Mouse (Mus musculus) midbrain, embryonic 12.5 days (tissue): ENCODE results near the gene Gon4l. TPM values are rescaled to one million over a fixed set of nuclear protein-coding genes. Genes with fewer than 3 reads are reported as not detected.
A peak's percentile ranks its signal among the peaks of the same experiment; 100 is the strongest.
"Not testable (repeated sequence)": the region's sequence is repeated elsewhere in the genome, so short reads cannot be mapped to it uniquely, and the experiment has no call there.

Experiments
- ATAC-seq: fragments of 200-750 bp; cut with Nextera tagmentation; 2 replicates; pipeline ENCODE4 v1.8.0; 2017; ENCODE audit warnings: low read depth, moderate TSS enrichment, moderate library complexity; ENCODE audit not compliant: low FRiP score
- H3K27ac ChIP-seq: fragments of 300-500 bp; sonication (generic); replicated peaks from 2 replicates; pipeline ENCODE4 v1.5.1; 2016; ENCODE audit warnings: mild to moderate bottlenecking
- H3K27me3 ChIP-seq: fragments of 300-500 bp; sonication (generic); 2 replicates; pipeline ENCODE4 v1.6.1; 2016; ENCODE audit warnings: mild to moderate bottlenecking
- H3K36me3 ChIP-seq: fragments of 300-500 bp; sonication (generic); 2 replicates; pipeline ENCODE4 v1.6.1; 2016
- H3K4me1 ChIP-seq: fragments of 300-500 bp; sonication (generic); 2 replicates; pipeline ENCODE4 v1.6.1; 2016
- H3K4me2 ChIP-seq: fragments of 300-500 bp; sonication (generic); replicated peaks from 2 replicates; pipeline ENCODE4 v1.6.1; 2016; ENCODE audit warnings: mild to moderate bottlenecking, moderate library complexity
- H3K4me3 ChIP-seq: fragments of 300-500 bp; sonication (generic); 2 replicates; pipeline ENCODE4 v1.5.1; 2016; ENCODE audit warnings: mild to moderate bottlenecking
- H3K9ac ChIP-seq: fragments of 300-500 bp; sonication (generic); replicated peaks from 2 replicates; pipeline ENCODE4 v1.6.1; 2016; ENCODE audit warnings: mild to moderate bottlenecking, moderate library complexity
- H3K9me3 ChIP-seq: fragments of 300-500 bp; sonication (generic); 2 replicates; pipeline ENCODE4 v1.6.1; 2016; ENCODE audit warnings: mild to moderate bottlenecking
- WGBS: fragments of 180-500 bp; shearing (Covaris S2); methylation state at CpG from one replicate; pipeline ENCODE4 v1.1.7; 2016; 5-methylcytosine and 5-hydroxymethylcytosine counted together
- polyA plus RNA-seq: library from polyadenylated mRNA; unstranded; fragments of >200 nt; fragmentation: Nextera tagmentation; extraction: Ambion mirVana; gene quantifications from 2 replicates; pipeline ENCODE4 v1.2.1, GENCODE M21; 2016

Gene Gon4l
- polyA plus RNA-seq, 1 experiment from 2014 or later = 18.9 TPM

DNA sequence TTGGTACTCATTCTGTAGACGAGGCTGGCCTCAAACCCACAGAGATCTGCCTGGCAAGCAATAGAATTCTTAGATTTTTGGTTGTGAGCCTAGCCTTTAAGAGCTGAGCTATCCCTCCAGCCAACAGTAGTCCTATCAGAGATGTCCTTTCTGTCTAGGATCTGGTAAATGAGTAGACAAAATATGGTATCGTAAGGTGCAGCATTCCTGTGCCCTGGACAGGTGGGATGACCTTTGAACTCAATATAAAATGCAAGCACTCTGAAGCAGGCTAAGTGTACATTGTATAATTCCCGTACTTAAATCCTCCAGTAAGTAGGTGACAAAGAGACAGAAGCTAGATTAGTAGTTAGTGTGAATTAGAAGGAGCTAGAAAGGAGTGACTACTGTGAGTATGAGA lies 27.1 kb downstream of the Gon4l start:
- no peak for ATAC-seq
- WGBS = 93% methylated on average over 3 of the region's 3 CpGs
- peaks cover 87% of the 10 kb centered on the region for H3K36me3 ChIP-seq
- H3K9me3 ChIP-seq = no peaks in the 10 kb centered on the region
- no peak overlapping the region for H3K9ac ChIP-seq
- H3K27ac ChIP-seq = no peak overlapping the region
- no peak overlapping the region for H3K4me2 ChIP-seq
- no peaks in the 10 kb centered on the region for H3K4me1 ChIP-seq
- no peaks in the 10 kb centered on the region for H3K27me3 ChIP-seq
- no peak overlapping the region for H3K4me3 ChIP-seq

DNA sequence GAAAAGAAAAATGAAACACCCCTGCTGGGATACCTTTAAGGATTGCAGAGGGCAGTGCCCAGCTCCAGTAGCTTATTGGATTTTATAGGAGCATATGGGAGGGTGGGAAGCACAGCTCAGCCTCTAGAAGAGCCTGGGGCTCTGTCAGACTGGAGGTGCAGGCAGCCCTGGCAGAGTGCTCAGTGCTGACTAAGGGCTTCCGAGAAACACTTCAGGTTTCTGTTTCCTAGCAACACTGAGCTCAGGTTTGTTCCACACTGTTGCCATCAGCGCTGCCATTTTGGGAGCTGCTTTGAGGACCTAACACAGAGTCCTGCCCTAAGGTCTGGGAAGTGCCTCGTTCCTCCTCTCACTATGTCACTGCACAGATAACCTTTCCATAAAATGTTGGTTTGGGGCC lies 31.7 kb downstream of the Gon4l start:
- not testable (repeated sequence) for H3K27ac ChIP-seq, H3K4me3 ChIP-seq, H3K27me3 ChIP-seq, H3K4me1 ChIP-seq, H3K9ac ChIP-seq, ATAC-seq, H3K9me3 ChIP-seq, H3K4me2 ChIP-seq
- WGBS = no CpG with 5 or more reads among the region's 3 CpGs
- H3K36me3 ChIP-seq = peaks cover 44% of the 10 kb centered on the region

DNA sequence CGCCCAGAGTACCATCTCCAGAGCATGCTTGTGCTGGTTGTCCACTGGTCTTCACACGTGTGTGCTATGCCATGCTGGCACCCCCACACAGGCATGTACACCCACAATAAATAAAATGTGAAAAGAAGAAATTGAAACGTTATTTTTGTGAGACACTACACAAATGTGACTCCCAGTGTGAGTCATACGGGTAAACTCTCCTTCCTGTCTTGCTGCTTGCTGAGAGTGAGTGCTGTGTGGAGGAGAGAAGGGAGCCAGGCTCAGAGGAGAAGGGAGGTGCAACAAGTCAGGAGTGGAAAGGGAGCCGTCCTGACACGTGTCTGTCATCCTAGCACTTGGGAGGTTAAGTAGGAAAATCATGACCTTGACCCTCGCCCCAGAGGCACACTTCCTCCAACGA lies 32.1 kb downstream of the Gon4l start:
- peaks cover 39% of the 10 kb centered on the region for H3K36me3 ChIP-seq
- WGBS = no CpG with 5 or more reads among the region's 8 CpGs
- H3K27me3 ChIP-seq, H3K4me1 ChIP-seq, H3K4me3 ChIP-seq, H3K9me3 ChIP-seq, H3K4me2 ChIP-seq, H3K27ac ChIP-seq, ATAC-seq, H3K9ac ChIP-seq: not testable (repeated sequence)

DNA sequence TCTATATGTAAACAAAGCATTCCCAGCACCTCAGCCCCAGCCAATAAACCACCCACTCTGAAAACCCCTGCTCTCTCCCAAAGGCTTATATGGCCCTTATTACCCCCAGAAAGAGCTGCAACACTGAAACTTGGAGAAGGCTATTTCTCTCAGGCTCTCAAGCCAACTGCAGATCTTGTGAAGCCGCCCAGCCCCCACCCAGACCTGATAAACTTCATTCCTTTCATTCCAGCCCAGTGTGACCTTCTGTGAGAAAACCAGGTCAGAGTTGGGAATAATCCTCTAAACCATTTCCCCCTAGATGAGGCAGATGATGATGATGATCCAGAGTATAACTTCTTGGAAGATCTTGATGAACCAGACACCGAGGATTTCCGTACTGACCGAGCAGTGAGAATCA lies 33.4 kb downstream of the Gon4l start:
- H3K4me3 ChIP-seq, H3K27me3 ChIP-seq, H3K9me3 ChIP-seq, H3K27ac ChIP-seq, ATAC-seq, H3K4me2 ChIP-seq, H3K9ac ChIP-seq, H3K4me1 ChIP-seq: not testable (repeated sequence)
- 100% methylated on average over 1 of the region's 4 CpGs for WGBS
- H3K36me3 ChIP-seq = peaks cover 28% of the 10 kb centered on the region

DNA sequence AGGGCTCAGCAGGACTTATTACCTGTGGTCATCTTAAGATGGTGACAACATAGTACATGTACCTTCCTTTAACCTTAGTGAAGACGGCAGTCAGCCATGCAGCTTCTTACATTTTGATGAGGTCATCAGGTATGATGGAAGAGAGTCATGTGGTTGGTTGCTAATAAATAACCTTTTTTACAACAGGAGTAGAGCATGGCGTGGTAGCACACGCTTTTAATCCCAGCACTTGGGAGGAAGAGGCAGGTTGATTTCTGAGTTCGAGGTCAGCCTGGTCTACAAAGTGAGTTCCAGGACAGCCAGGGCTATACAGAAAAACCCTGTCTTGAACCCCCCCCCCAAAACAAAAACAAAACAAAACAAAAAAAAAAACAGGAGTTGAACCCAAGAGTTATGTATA lies 47.5 kb downstream of the Gon4l start:
- ATAC-seq, H3K9ac ChIP-seq, H3K4me1 ChIP-seq, H3K4me2 ChIP-seq, H3K9me3 ChIP-seq, H3K27me3 ChIP-seq, H3K4me3 ChIP-seq, H3K27ac ChIP-seq: not testable (repeated sequence)
- peaks cover 10% of the 10 kb centered on the region; the same call in 1 of the 2 replicates for H3K36me3 ChIP-seq
- over 99% methylated on average over 4 of the region's 4 CpGs for WGBS

DNA sequence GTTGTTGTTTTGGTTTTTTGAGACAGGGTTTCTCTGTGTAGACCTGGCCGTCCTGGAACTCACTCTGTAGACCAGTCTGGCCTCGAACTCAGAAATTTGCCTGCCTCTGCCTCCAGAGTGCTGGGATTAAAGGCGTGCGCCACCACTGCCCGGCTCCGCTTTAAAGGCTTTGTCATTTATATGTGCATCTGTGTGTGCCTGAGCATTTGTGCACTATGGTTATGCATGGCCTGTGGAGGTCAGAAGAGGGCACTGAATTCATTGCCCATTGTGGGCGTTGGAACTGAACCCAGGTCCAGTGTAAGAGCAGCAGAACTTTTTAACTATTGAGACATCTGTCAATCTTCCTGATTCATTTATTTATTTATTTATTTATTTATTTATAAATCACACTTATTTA lies 58.0 kb downstream of the Gon4l start:
- H3K36me3 ChIP-seq = peaks cover 28% of the 10 kb centered on the region
- not testable (repeated sequence) for H3K4me3 ChIP-seq, H3K27me3 ChIP-seq, ATAC-seq, H3K9me3 ChIP-seq, H3K9ac ChIP-seq, H3K27ac ChIP-seq, H3K4me2 ChIP-seq, H3K4me1 ChIP-seq
- 95% methylated on average over 7 of the region's 7 CpGs for WGBS

DNA sequence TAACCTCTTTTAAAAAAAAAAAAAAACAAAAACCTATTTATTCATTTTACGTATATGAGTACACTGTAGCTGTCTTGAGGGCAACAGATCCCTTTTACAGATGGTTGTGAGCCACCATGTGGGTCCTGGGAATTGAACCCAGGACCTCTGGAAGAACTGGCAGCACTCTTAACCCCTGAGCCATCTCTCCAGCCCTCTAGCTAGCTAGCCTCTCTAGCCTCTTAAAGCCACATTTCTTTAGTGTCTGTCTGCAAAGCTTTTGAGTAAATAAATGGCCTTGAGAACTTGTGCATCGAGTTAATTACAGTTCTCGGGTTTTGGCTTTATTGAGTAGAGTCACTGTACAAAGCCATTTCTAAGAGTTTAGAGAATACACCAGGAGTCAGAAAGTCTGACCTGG lies 69.8 kb downstream of the Gon4l start:
- Histone ChIP-seq H3K4me2 (no peak overlapping the region), H3K9ac (no peak overlapping the region), H3K9me3 (no peaks in the 10 kb centered on the region), H3K36me3 (peaks cover 95% of the 10 kb centered on the region), H3K27ac (no peak overlapping the region), H3K4me3 (no peak overlapping the region), H3K27me3 (no peaks in the 10 kb centered on the region), H3K4me1 (no peaks in the 10 kb centered on the region)
- no peak for ATAC-seq
- WGBS = 83% methylated on average over 3 of the region's 3 CpGs

DNA sequence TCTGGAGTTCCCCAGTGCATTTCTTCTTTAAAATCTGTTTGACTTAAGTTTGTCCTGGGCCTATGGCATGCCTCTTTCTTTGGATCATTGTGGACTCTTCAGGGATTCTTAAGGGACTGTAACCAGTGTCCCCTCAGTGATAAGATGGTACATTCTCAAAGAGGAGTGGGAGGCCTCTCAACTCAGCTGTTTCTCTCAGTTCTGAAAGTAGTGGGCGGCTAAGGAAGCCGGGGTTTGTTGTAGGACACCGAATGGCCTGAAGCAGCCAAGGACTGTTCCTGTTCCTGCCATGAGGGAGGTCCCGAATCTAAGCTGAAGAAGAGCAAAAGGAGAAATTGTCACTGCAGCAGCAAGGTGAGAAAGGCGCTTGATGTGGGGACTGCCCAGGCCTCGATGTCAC lies 70.2 kb downstream of the Gon4l start:
- Histone ChIP-seq H3K27ac (no peak overlapping the region), H3K4me2 (no peak overlapping the region), H3K4me1 (no peaks in the 10 kb centered on the region), H3K9ac (no peak overlapping the region), H3K9me3 (no peaks in the 10 kb centered on the region), H3K27me3 (no peaks in the 10 kb centered on the region), H3K36me3 (peaks cover 97% of the 10 kb centered on the region), H3K4me3 (no peak overlapping the region)
- no peak for ATAC-seq
- 93% methylated on average over 6 of the region's 6 CpGs for WGBS

DNA sequence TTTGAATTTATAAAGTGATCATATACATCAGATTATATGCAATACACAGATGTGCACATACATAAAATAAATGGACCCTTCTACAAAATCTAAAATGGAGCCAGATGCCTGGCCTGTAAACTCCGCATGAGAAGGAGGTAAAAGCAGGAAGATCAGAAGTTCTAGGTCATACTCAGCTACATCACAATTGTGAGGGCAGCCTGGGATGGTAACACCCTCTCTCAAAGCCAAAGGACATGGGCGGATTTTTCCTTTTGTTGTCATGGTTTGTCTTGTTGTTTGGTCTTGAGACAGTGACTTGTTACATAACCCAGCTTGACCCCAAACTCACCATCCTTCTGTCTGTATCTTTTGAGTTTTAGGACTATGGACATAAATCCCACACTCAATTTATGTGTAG lies 70.7 kb downstream of the Gon4l start:
- 95% methylated on average over 2 of the region's 2 CpGs for WGBS
- H3K27me3 ChIP-seq = no peaks in the 10 kb centered on the region
- no peak overlapping the region for H3K4me2 ChIP-seq
- no peak overlapping the region for H3K9ac ChIP-seq
- H3K36me3 ChIP-seq = peaks cover 97% of the 10 kb centered on the region
- H3K27ac ChIP-seq = no peak overlapping the region
- H3K4me3 ChIP-seq = no peak overlapping the region
- ATAC-seq = no peak
- H3K9me3 ChIP-seq = no peaks in the 10 kb centered on the region
- no peaks in the 10 kb centered on the region for H3K4me1 ChIP-seq

DNA sequence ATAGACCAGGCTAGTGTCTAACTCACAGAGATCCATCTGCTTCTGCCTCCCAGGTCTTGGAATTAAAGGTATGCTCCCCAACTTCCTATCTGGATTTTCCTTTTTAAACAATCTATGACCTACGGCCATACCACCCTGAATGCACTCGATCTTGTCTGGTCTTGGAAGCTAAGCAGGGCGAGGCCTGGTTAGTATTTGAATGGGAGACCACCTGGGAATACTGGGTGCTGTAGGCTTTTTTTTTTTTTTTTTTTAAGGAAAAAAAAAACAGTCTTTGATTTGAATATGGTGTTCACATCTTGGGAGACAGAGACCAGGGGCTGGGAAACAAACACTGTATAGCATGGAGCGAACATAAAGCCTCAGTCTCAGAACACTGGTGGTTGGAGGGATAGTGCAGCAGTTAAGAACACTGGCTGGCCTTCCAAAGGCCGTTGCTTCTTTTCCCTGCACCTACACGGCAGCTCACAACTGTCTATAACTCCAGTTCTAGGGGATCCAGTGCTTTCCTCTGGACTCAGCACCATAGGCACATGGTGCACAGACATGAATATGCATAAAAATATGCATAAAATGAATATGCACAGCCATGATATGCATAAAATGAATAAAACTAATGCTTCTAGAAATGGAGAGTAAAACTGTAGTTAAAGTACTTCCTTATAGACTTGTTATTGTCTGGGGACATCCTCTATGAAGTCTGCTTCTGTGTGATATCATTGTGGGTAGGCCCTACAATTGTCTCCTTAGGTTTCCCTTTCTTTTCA lies 71.5 kb downstream of the Gon4l start:
- ATAC-seq = no peak
- peaks cover 99% of the 10 kb centered on the region for H3K36me3 ChIP-seq
- H3K27me3 ChIP-seq = no peaks in the 10 kb centered on the region

DNA sequence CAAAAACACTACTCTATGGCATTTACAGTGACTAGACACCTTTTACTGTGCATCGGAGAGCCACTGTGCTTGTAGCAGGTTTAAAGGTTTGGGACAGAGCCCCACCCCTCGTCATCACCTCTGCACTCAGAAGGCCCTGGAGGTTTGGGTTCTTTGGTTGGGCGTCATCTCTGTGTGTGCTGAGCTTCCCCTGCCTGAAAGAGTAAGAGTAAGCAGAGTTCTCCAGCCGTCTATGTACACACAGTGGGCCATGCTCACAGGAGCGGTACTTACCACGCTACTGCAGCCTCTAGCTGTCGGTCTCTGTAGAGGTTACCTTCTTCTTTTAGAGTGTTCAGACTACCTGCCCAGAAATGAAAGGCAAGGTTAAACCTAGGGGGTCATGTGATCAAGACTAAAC lies 77.6 kb downstream of the Gon4l start:
- ATAC-seq = no peak
- 89% methylated on average over 7 of the region's 7 CpGs for WGBS
- peaks cover 44% of the 10 kb centered on the region for H3K36me3 ChIP-seq

More for the DNA sequence above, 71.5 kb downstream of the Gon4l start:
- Histone ChIP-seq H3K9me3 (no peaks in the 10 kb centered on the region), H3K4me2 (no peak overlapping the region), H3K4me3 (no peak overlapping the region), H3K27ac (no peak overlapping the region; the same call in 1 of the 2 replicates), H3K9ac (no peak overlapping the region), H3K4me1 (no peaks in the 10 kb centered on the region)
- WGBS = 92% methylated on average over 6 of the region's 6 CpGs

DNA sequence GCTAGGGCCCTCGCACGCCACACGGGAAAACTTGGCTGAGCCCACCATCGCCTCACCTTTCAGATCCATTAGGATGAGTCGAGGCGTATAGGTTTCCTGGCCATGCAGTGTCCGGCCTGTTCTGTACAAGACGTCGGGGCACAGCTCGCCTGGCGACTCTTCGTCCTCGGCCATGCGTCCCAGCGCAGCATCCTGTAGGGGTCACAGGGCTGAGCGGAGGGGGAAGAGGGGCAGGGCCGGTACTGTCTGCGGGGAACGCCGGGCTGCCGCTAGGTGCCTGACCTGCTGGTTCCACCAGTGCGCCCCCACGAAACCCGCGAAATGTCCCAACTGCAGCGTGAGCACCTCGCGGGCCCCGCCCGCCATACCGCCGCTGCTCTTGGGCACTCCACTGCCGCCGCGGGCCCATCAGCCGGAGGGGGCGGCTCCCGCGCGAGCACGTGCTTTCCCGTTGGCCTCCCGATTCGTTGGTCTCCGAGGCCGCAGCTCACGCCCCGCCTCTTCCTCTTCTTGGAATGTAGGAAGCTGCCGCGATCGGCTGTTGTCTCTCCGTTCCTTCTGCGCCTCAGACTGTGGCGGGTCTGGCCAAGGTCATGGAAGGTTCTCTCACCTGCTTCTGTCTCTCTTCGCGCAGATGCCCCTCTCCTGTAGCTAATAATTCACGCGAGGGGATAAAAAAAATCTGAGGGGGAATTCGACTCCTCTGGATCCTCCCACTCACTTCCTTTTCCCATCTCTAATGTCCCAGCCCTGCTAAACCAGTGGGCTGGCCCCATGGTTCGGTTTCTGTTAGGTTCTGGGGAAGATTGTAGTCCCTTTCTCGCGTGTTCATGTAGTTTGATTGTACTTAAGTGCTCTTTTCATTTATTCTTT lies 78.7 kb downstream of the Gon4l start, which contains the start of gene Msto1:
Gene Msto1 (minus strand): TSS at position 489 of the 873 bp plus-strand sequence.
- Histone ChIP-seq H3K27me3 (no peaks in the 10 kb centered on the region), H3K27ac (peak within 1 kb of the TSS; percentile 86), H3K4me2 (peak within 1 kb of the TSS; percentile 80), H3K36me3 (peaks cover 32% of the 10 kb centered on the region), H3K9me3 (no peaks in the 10 kb centered on the region), H3K9ac (peak within 1 kb of the TSS; percentile 66), H3K4me3 (peak within 1 kb of the TSS; percentile 63), H3K4me1 (peaks cover 16% of the 10 kb centered on the region)
- under 1% methylated on average over 59 of the region's 62 CpGs for WGBS
- ATAC-seq = peak; percentile 98

More for the DNA sequence above, 77.6 kb downstream of the Gon4l start:
- Histone ChIP-seq H3K9me3 (no peaks in the 10 kb centered on the region), H3K4me1 (peaks cover 16% of the 10 kb centered on the region), H3K27me3 (no peaks in the 10 kb centered on the region), H3K27ac (no peak overlapping the region), H3K4me3 (peak overlapping the region; percentile 63; the same call in 1 of the 2 replicates), H3K4me2 (peak overlapping the region; percentile 80), H3K9ac (peak overlapping the region; percentile 66; the same call in 1 of the 2 replicates)
